Comparison of ENCODE assay signal across 8 mouse cellular contexts in the genomic region with DNA sequence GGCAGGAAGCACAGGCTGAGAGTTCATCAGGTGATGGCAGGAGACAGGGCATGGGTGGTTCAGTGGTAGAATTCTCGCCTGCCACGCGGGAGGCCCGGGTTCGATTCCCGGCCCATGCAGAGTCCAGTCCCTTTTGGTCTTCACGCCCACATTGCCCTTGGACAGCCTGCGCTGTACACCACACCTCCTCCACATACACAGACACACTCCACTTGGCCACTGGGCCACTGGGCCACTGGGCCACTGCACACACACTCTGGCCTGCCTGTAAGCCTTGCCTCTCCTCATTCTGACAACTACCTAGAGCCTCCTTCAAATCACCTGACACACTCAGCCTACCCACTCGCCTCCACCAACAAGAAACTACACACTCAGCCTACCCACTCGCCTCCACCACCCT. TPM values are rescaled to one million over a fixed set of nuclear protein-coding genes. Genes with fewer than 3 reads are reported as not detected.
A peak's percentile ranks its signal among the peaks of the same experiment; 100 is the strongest.
DNase-seq lines count a peak whose midpoint lies in the region; ATAC-seq and TF ChIP-seq lines count a peak whose summit lies in the region.
"Not testable (repeated sequence)": the region's sequence is repeated elsewhere in the genome, so short reads cannot be mapped to it uniquely, and the experiment has no call there.

No protein-coding gene starts in this region.

- TF ChIP-seq EP300 in stomach, postnatal 0 days (optimal IDR thresholded peaks at IDR 0.05) = not testable (repeated sequence)

- 36% methylated on average over 4 of the region's 10 CpGs for WGBS in embryonic facial prominence, embryonic 12.5 days
- 31% methylated on average over 4 of the region's 10 CpGs for WGBS in forebrain, embryonic 15.5 days
- 31% methylated on average over 2 of the region's 10 CpGs for WGBS in hindbrain, embryonic 13.5 days
- 47% methylated on average over 2 of the region's 10 CpGs for WGBS in kidney, embryonic 14.5 days
- WGBS in liver, embryonic 11.5 days = 33% methylated on average over 2 of the region's 10 CpGs
- 24% methylated on average over 2 of the region's 10 CpGs for WGBS in lung, embryonic 16.5 days
- 36% methylated on average over 1 of the region's 10 CpGs for WGBS in midbrain, embryonic 16.5 days
- 44% methylated on average over 2 of the region's 10 CpGs for WGBS in stomach, postnatal 0 days

- H3K4me1 ChIP-seq in embryonic facial prominence, embryonic 12.5 days; forebrain, embryonic 15.5 days; hindbrain, embryonic 13.5 days (replicated peaks); kidney, embryonic 14.5 days (ENCODE audit: control insufficient read depth, insufficient read depth, low read length); liver, embryonic 11.5 days (replicated peaks; ENCODE audit: control insufficient read depth, insufficient read depth, low read length); lung, embryonic 16.5 days (replicated peaks; ENCODE audit: control insufficient read depth, insufficient read depth, low read length); midbrain, embryonic 16.5 days (ENCODE audit: control insufficient read depth, insufficient read depth, low read length); stomach, postnatal 0 days (replicated peaks; ENCODE audit: control insufficient read depth, insufficient read depth): not testable (repeated sequence)

- not testable (repeated sequence) for H3K9ac ChIP-seq in embryonic facial prominence, embryonic 12.5 days; forebrain, embryonic 15.5 days (replicated peaks); hindbrain, embryonic 13.5 days; kidney, embryonic 14.5 days (ENCODE audit: low read depth, low read length); liver, embryonic 11.5 days (ENCODE audit: low read depth, low read length); lung, embryonic 16.5 days (ENCODE audit: low read length); midbrain, embryonic 16.5 days (ENCODE audit: low read depth, low read length); stomach, postnatal 0 days (ENCODE audit: low read length)

- DNase-seq in liver, embryonic 11.5 days (ENCODE audit: low spot score); stomach, postnatal 0 days (ENCODE audit: low spot score): not testable (repeated sequence)

- not testable (repeated sequence) for H3K27ac ChIP-seq in embryonic facial prominence, embryonic 12.5 days; forebrain, embryonic 15.5 days (replicated peaks); hindbrain, embryonic 13.5 days; kidney, embryonic 14.5 days (ENCODE audit: low read depth, low read length); liver, embryonic 11.5 days (ENCODE audit: low read depth, low read length); lung, embryonic 16.5 days (ENCODE audit: low read length); midbrain, embryonic 16.5 days (ENCODE audit: low read length); stomach, postnatal 0 days (replicated peaks)

- not testable (repeated sequence) for H3K36me3 ChIP-seq in embryonic facial prominence, embryonic 12.5 days; forebrain, embryonic 15.5 days; hindbrain, embryonic 13.5 days; kidney, embryonic 14.5 days (ENCODE audit: control insufficient read depth, insufficient read depth, low read length); liver, embryonic 11.5 days (ENCODE audit: control insufficient read depth, insufficient read depth, low read length); lung, embryonic 16.5 days (ENCODE audit: control insufficient read depth, insufficient read depth, low read length); midbrain, embryonic 16.5 days (ENCODE audit: control insufficient read depth, insufficient read depth, low read length); stomach, postnatal 0 days (ENCODE audit: control insufficient read depth, insufficient read depth, low read length)

- not testable (repeated sequence) for H3K4me2 ChIP-seq in embryonic facial prominence, embryonic 12.5 days (replicated peaks); forebrain, embryonic 15.5 days (replicated peaks); hindbrain, embryonic 13.5 days; kidney, embryonic 14.5 days (replicated peaks; ENCODE audit: low read depth, low read length); liver, embryonic 11.5 days; lung, embryonic 16.5 days (ENCODE audit: low read depth, low read length); midbrain, embryonic 16.5 days (ENCODE audit: low read length); stomach, postnatal 0 days (replicated peaks; ENCODE audit: low read depth)

- H3K9me3 ChIP-seq in embryonic facial prominence, embryonic 12.5 days; forebrain, embryonic 15.5 days; hindbrain, embryonic 13.5 days; kidney, embryonic 14.5 days (ENCODE audit: control insufficient read depth, low read length); liver, embryonic 11.5 days (ENCODE audit: control insufficient read depth, low read length); lung, embryonic 16.5 days (ENCODE audit: control insufficient read depth, low read length); midbrain, embryonic 16.5 days (replicated peaks; ENCODE audit: control insufficient read depth, low read length, poor library complexity, severe bottlenecking); stomach, postnatal 0 days (ENCODE audit: control insufficient read depth, low read length): not testable (repeated sequence)

- TF ChIP-seq CTCF in stomach, postnatal 0 days (IDR thresholded peaks at IDR 0.05; ENCODE audit: low read depth) = not testable (repeated sequence)

- H3K27me3 ChIP-seq in embryonic facial prominence, embryonic 12.5 days = peaks cover 48% of the 10 kb centered on the region
- peaks cover 41% of the 10 kb centered on the region for H3K27me3 ChIP-seq in forebrain, embryonic 15.5 days
- peaks cover 57% of the 10 kb centered on the region for H3K27me3 ChIP-seq in hindbrain, embryonic 13.5 days
- H3K27me3 ChIP-seq in kidney, embryonic 14.5 days (ENCODE audit: control insufficient read depth, insufficient read depth, low read length) = peaks cover 22% of the 10 kb centered on the region
- H3K27me3 ChIP-seq in liver, embryonic 11.5 days (replicated peaks; ENCODE audit: control insufficient read depth, insufficient read depth, low read length) = peaks cover 32% of the 10 kb centered on the region
- peaks cover 25% of the 10 kb centered on the region for H3K27me3 ChIP-seq in lung, embryonic 16.5 days (ENCODE audit: control insufficient read depth, insufficient read depth, low read depth, low read length)
- H3K27me3 ChIP-seq in midbrain, embryonic 16.5 days (ENCODE audit: control insufficient read depth, insufficient read depth, low read depth, low read length) = peaks cover 29% of the 10 kb centered on the region
- H3K27me3 ChIP-seq in stomach, postnatal 0 days (ENCODE audit: control insufficient read depth, insufficient read depth, low read length) = peaks cover 11% of the 10 kb centered on the region; the same call in 1 of the 2 replicates

- peak; percentile 9; the same call in 1 of the 2 replicates for ATAC-seq in embryonic facial prominence, embryonic 12.5 days (ENCODE audit: insufficient number of reproducible peaks, insufficient read depth, low FRiP score, low TSS enrichment)
- peak; percentile 26 for ATAC-seq in forebrain, embryonic 15.5 days (replicated peaks)
- ATAC-seq in hindbrain, embryonic 13.5 days (ENCODE audit: low FRiP score) = peak; percentile 29; the same call in 1 of the 2 replicates
- ATAC-seq in kidney, embryonic 14.5 days (ENCODE audit: low FRiP score, low TSS enrichment) = peak; percentile 41
- peak; percentile 67 for ATAC-seq in liver, embryonic 11.5 days (replicated peaks; ENCODE audit: low FRiP score)
- ATAC-seq in lung, embryonic 16.5 days (ENCODE audit: low read depth) = peak; percentile 9
- ATAC-seq in midbrain, embryonic 16.5 days = peak; percentile 49
- ATAC-seq in stomach, postnatal 0 days (ENCODE audit: low FRiP score, low TSS enrichment) = peak; percentile 14

- not testable (repeated sequence) for H3K4me3 ChIP-seq in embryonic facial prominence, embryonic 12.5 days; forebrain, embryonic 15.5 days; hindbrain, embryonic 13.5 days; kidney, embryonic 14.5 days (ENCODE audit: low read length); liver, embryonic 11.5 days (ENCODE audit: low read depth, low read length); lung, embryonic 16.5 days (ENCODE audit: low read length); midbrain, embryonic 16.5 days (ENCODE audit: low read depth, low read length); stomach, postnatal 0 days (ENCODE audit: low read depth, low read length)

RNA-seq across cellular contexts. Expression of gene Fcgr3, which starts 1.8 kb away (rescaled TPM):
- polyA plus RNA-seq in embryonic facial prominence, embryonic 12.5 days (2016; fragmentation: Nextera tagmentation; extraction: Ambion mirVana) = 6.0 and 6.5 TPM in 2 replicates
- polyA plus RNA-seq in forebrain, embryonic 15.5 days (2015; fragmentation: Nextera tagmentation; extraction: Ambion mirVana) = 8.7 and 8.8 TPM in 2 replicates
- 8.1 and 10.0 TPM in 2 replicates for polyA plus RNA-seq in hindbrain, embryonic 13.5 days (2015; fragmentation: Nextera tagmentation; extraction: Ambion mirVana)
- polyA plus RNA-seq in kidney, embryonic 14.5 days (2014; fragmentation: Nextera tagmentation; extraction: Ambion mirVana) = 7.0 and 7.9 TPM in 2 replicates
- 28.7 and 29.8 TPM in 2 replicates for polyA plus RNA-seq in liver, embryonic 11.5 days (2014; fragmentation: Nextera tagmentation; extraction: Ambion mirVana)
- 12.7 and 19.3 TPM in 2 replicates for polyA plus RNA-seq in lung, embryonic 16.5 days (2015; fragmentation: Nextera tagmentation; extraction: Ambion mirVana)
- 6.8 and 9.0 TPM in 2 replicates for polyA plus RNA-seq in midbrain, embryonic 16.5 days (2015; fragmentation: Nextera tagmentation; extraction: Ambion mirVana)
- polyA plus RNA-seq in stomach, postnatal 0 days (2015; fragmentation: Nextera tagmentation; extraction: Ambion mirVana) = 17.9 and 21.0 TPM in 2 replicates

RNA-seq across cellular contexts. Expression of gene Cfap126, which starts 47.1 kb away (rescaled TPM):
- 1.4 and 1.8 TPM in 2 replicates for polyA plus RNA-seq in embryonic facial prominence, embryonic 12.5 days (2016; fragmentation: Nextera tagmentation; extraction: Ambion mirVana)
- polyA plus RNA-seq in forebrain, embryonic 15.5 days (2015; fragmentation: Nextera tagmentation; extraction: Ambion mirVana) = 4.0 and 10.3 TPM in 2 replicates
- polyA plus RNA-seq in hindbrain, embryonic 13.5 days (2015; fragmentation: Nextera tagmentation; extraction: Ambion mirVana) = 9.4 and 18.4 TPM in 2 replicates
- polyA plus RNA-seq in kidney, embryonic 14.5 days (2014; fragmentation: Nextera tagmentation; extraction: Ambion mirVana) = 2.9 and 3.8 TPM in 2 replicates
- polyA plus RNA-seq in liver, embryonic 11.5 days (2014; fragmentation: Nextera tagmentation; extraction: Ambion mirVana) = 1.4 and 2.2 TPM in 2 replicates
- polyA plus RNA-seq in lung, embryonic 16.5 days (2015; fragmentation: Nextera tagmentation; extraction: Ambion mirVana) = 15.7 and 20.4 TPM in 2 replicates
- 7.8 and 9.2 TPM in 2 replicates for polyA plus RNA-seq in midbrain, embryonic 16.5 days (2015; fragmentation: Nextera tagmentation; extraction: Ambion mirVana)
- polyA plus RNA-seq in stomach, postnatal 0 days (2015; fragmentation: Nextera tagmentation; extraction: Ambion mirVana) = 3.7 and 4.0 TPM in 2 replicates

RNA-seq across cellular contexts. Expression of gene Fcgr4, which starts 47.9 kb away (rescaled TPM):
- polyA plus RNA-seq in embryonic facial prominence, embryonic 12.5 days (2016; fragmentation: Nextera tagmentation; extraction: Ambion mirVana) = 0.13 TPM in 1 of 2 replicates, not detected in the other
- polyA plus RNA-seq in forebrain, embryonic 15.5 days (2015; fragmentation: Nextera tagmentation; extraction: Ambion mirVana) = 0.34 and 0.36 TPM in 2 replicates
- polyA plus RNA-seq in hindbrain, embryonic 13.5 days (2015; fragmentation: Nextera tagmentation; extraction: Ambion mirVana) = 0.31 TPM in 2 replicates
- 0.97 and 1.0 TPM in 2 replicates for polyA plus RNA-seq in kidney, embryonic 14.5 days (2014; fragmentation: Nextera tagmentation; extraction: Ambion mirVana)
- 1.5 and 2.4 TPM in 2 replicates for polyA plus RNA-seq in liver, embryonic 11.5 days (2014; fragmentation: Nextera tagmentation; extraction: Ambion mirVana)
- 0.39 and 0.84 TPM in 2 replicates for polyA plus RNA-seq in lung, embryonic 16.5 days (2015; fragmentation: Nextera tagmentation; extraction: Ambion mirVana)
- 0.14 and 0.16 TPM in 2 replicates for polyA plus RNA-seq in midbrain, embryonic 16.5 days (2015; fragmentation: Nextera tagmentation; extraction: Ambion mirVana)
- 1.1 and 1.2 TPM in 2 replicates for polyA plus RNA-seq in stomach, postnatal 0 days (2015; fragmentation: Nextera tagmentation; extraction: Ambion mirVana)

Comparison
In these comparisons a context has a peak if more than half of its experiments do, and no peak if none do; other contexts are left out.
1. ATAC-seq: peak in every context shown above with its lines; median percentile 67 in liver, embryonic 11.5 days; 49 in midbrain, embryonic 16.5 days; 41 in kidney, embryonic 14.5 days; 29 in hindbrain, embryonic 13.5 days; 26 in forebrain, embryonic 15.5 days; 14 in stomach, postnatal 0 days; 9 in embryonic facial prominence, embryonic 12.5 days; 9 in lung, embryonic 16.5 days.